Comparison of ENCODE assay signal across 12 mouse cellular contexts in the genomic region with DNA sequence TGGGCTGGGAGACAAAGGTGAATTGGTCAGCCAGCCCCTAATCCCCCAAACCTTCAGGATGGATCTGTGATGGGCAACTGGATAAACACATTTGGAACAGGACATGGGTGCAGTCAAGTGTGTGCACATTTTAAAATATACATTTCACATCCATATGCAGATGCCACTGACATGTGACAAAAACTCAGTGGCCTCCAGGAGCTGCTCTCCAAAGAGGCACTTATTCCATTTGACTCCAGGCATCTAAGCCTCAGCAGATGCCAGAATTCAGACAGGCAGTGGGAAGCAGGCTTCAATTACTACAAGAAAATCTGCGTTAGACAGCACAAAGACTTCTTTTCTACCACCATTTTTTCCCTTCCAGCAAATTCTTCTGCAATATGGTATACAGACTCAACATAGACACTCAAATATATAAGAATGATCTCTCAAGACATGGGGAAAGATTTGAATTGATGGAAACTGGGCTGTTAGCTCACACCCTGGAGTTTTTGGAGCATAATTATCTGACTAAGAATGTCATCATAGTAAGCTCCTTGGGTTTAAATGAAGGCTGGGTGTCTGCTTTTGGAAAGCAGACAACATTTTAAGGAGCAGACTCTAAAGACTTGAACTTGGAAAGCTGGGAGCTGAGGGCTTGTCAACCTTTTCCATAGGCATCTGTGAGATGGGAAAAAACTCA.
"Had no signal": no experiment of that assay in that cellular context is flagged by ENCODE, and none has a peak within 500 bp of the region (broad histone marks: within the 10 kb centered on the region; RNA-seq: fewer than 3 reads in every experiment).

No protein-coding gene starts in this region.

- H3K4me1 ChIP-seq: liver, embryonic 13.5 days had no signal

- DNase-seq: kidney, adult 11 months; kidney, adult 9 months; kidney, postnatal 4 days; liver; liver, embryonic 13.5 days; liver, postnatal 0 days; lung, postnatal 36 days; thymus, postnatal 4 days had no signal

- H3K9me3 ChIP-seq: limb, embryonic 12.5 days; liver, embryonic 13.5 days had no signal

- ATAC-seq: liver, postnatal 0 days had no signal

- H3K27ac ChIP-seq: kidney, postnatal 0 days; layer of hippocampus, adult 2 months; limb, embryonic 12.5 days; liver, embryonic 13.5 days; stomach, postnatal 0 days had no signal

- H3K9ac ChIP-seq: limb, embryonic 12.5 days; liver, embryonic 13.5 days; liver, postnatal 0 days had no signal

- H3K4me3 ChIP-seq: layer of hippocampus, adult 2 months; limb, embryonic 12.5 days; liver, embryonic 13.5 days had no signal

- H3K36me3 ChIP-seq: limb, embryonic 12.5 days; liver, embryonic 13.5 days had no signal

- H3K4me2 ChIP-seq: limb, embryonic 12.5 days; liver, embryonic 13.5 days had no signal

- H3K27me3 ChIP-seq: limb, embryonic 12.5 days; liver, embryonic 13.5 days had no signal
